Mouse (Mus musculus) megakaryocyte, embryonic 14.5 days (primary cell): Measurements from ENCODE around the gene Zfp418. TPM values are rescaled to one million over a fixed set of nuclear protein-coding genes. Genes with fewer than 3 reads are reported as not detected.
"Not testable (repeated sequence)": the region's sequence is repeated elsewhere in the genome, so short reads cannot be mapped to it uniquely, and the experiment has no call there.

Experiments
- H3K27me3 ChIP-seq: replicated peaks from 2 replicates; pipeline ENCODE3; 2012; ENCODE audit warnings: inconsistent platforms
- H3K36me3 ChIP-seq: replicated peaks from 2 replicates; pipeline ENCODE3; 2012; ENCODE audit warnings: low read length, inconsistent platforms, mixed read lengths
- H3K4me1 ChIP-seq: 2 replicates; pipeline ENCODE4 v1.6.1; 2012; ENCODE audit warnings: inconsistent platforms
- H3K4me3 ChIP-seq: replicated peaks from 2 replicates; pipeline ENCODE3; 2012; ENCODE audit warnings: moderate library complexity, mild to moderate bottlenecking, inconsistent platforms
- H3K9me3 ChIP-seq: 2 replicates; pipeline ENCODE4 v1.6.1; 2012; ENCODE audit warnings: inconsistent platforms
- FLI1 ChIP-seq: IDR thresholded peaks from 2 replicates; pipeline ENCODE4 v1.6.1; 2012; ENCODE audit warnings: low read length, inconsistent platforms, mixed read lengths
- GATA1 ChIP-seq: IDR thresholded peaks from 3 replicates; pipeline ENCODE4 v1.6.1; 2012; ENCODE audit warnings: mixed read lengths, low read length, inconsistent platforms, borderline replicate concordance
- polyA plus RNA-seq: library from polyadenylated mRNA; stranded (reverse); fragments of >175 nt; gene quantifications from 2 replicates; pipeline ENCODE4 v1.2.3, GENCODE M21; 2012; ENCODE audit warnings: low replicate concordance; ENCODE audit not compliant: insufficient read depth

Gene Zfp418
- polyA plus RNA-seq, 1 experiment = 0.09 TPM

DNA sequence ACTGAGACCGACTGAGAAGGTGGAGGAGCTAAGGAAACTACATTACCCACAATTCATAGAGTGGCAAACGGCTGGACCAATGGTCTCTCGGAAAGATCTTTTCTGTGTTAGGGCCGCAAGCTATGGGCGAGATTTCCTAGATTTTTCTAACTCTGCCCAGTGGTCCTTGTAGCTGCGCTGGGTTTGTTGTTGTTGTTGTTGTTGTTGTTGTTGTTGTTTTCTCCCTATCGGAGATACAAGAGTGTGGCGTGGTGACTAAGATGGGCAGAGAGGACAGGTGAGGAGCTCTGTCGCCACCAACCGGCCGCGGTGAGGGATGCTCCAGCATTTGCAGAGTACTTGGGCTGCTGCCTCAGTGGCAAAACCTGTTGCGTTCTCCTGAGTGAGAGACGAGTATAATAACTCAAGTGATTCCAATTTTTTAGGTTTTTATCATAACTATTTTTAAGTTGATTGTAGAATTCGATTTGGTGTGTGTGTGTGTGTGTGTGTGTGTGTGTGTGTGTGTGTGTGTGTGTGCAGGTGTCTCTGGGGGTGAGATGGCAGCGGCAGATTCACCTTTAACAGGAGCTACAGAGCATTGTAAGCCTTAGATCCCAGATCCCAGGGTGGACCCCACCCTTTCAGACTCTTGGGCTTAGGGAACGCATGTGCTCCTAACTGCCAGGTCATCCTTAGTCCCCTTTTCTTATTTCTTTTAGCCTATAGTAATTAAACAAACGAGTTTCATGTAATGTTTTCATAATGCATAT is 17.2 kb downstream of the Zfp418 start:
- Histone ChIP-seq H3K9me3 (no peaks in the 10 kb centered on the region), H3K36me3 (no peaks in the 10 kb centered on the region), H3K4me1 (peaks cover 7% of the 10 kb centered on the region), H3K27me3 (no peaks in the 10 kb centered on the region), H3K4me3 (peak overlapping the region; percentile 90)
- TF ChIP-seq GATA1 = no peak
- no peak for TF ChIP-seq FLI1

DNA sequence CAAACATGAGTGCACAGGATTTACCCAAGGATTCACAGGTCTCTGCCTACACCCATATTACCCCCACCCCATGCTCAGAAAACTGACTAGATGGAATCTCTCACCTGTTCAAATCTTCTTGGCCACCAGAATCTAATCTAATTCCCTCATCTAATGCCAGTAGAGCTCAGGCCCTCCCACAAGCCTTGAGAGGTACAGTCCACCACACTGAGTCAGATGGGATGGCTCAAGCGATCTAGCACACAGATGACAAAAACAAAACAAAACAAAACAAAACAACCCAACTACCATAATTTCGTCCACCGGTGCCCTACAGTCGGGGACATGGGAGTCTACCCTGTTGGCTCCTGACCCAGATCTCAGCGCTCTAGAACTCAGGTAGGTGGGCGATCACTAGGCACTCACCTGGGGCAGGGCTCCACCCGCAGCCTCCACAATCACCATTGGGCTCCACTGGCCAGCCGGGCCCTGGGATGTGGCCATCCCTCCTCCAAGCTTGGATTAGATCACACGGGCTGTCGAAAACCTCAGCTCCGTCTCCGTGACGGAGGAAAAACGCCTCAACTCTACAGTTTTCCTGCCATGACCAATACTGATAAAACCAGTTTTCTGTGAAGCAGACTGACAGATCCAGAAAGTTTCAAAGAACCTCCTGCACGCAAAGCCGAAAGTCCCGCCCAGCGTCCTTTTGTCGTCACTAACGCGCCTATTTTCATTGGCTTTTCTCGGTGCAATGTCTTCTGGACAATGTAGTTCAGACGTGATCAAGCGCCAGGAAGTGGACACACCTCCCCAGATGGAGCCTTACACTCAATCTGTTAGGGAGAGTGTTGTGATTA is 38.4 kb downstream of the Zfp418 start, which contains the start of gene Zfp772:
Zfp772 (minus strand) TSS at position 686 of the 839 bp plus-strand sequence.
- H3K4me3 ChIP-seq = peak within 1 kb of the TSS; percentile 82
- not testable (repeated sequence) for H3K27me3 ChIP-seq, H3K9me3 ChIP-seq, H3K4me1 ChIP-seq
- peaks cover 10% of the 10 kb centered on the region for H3K36me3 ChIP-seq

Other genes starting within 250 kb of the Zfp418 start
- not detected in 2 replicates for gene Aurkc, start 176.0 kb upstream of the Zfp418 start, polyA plus RNA-seq
- 1.5 TPM in 1 of 2 replicates, not detected in the other for gene Zfp954, start 49.8 kb upstream of the Zfp418 start, polyA plus RNA-seq
- gene Zfp773, start 34.6 kb upstream of the Zfp418 start, polyA plus RNA-seq = not detected in 2 replicates
- not detected in 2 replicates for gene Zfp772, start 38.7 kb downstream of the Zfp418 start, polyA plus RNA-seq
- gene Vmn2r29, start 76.0 kb downstream of the Zfp418 start, polyA plus RNA-seq = not detected in 2 replicates
- gene Gm45844, start 107.0 kb downstream of the Zfp418 start, polyA plus RNA-seq = 0.07 TPM in 1 of 2 replicates, not detected in the other
- 2.7 and 4.8 TPM in 2 replicates for gene Clcn4, start 129.5 kb downstream of the Zfp418 start, polyA plus RNA-seq
- 0.03 TPM in 1 of 2 replicates, not detected in the other for gene Vmn2r30, start 166.3 kb downstream of the Zfp418 start, polyA plus RNA-seq
- gene Gm45783, start 203.2 kb downstream of the Zfp418 start, polyA plus RNA-seq = not detected in 2 replicates
- gene Vmn2r31, start 228.4 kb downstream of the Zfp418 start, polyA plus RNA-seq = 0.02 and 0.19 TPM in 2 replicates